ENCODE assay signal across 31 mouse cellular contexts in genomic region chr1:31214831-31215230, GRCm38 (mm10). TPM values are rescaled to one million over a fixed set of nuclear protein-coding genes. Genes with fewer than 3 reads are reported as not detected.
DNase-seq lines count a peak whose midpoint lies in the region; ATAC-seq and TF ChIP-seq lines count a peak whose summit lies in the region.
"Had no signal": no experiment of that assay in that cellular context is flagged by ENCODE, and none has a peak within 500 bp of the region (broad histone marks: within the 10 kb centered on the region; RNA-seq: fewer than 3 reads in every experiment).

No protein-coding gene starts in this region.

- no peak for TF ChIP-seq EP300 in heart, postnatal 0 days (IDR thresholded peaks at IDR 0.05; ENCODE audit: low read depth)

- no peaks in the 10 kb centered on the region for H3K36me3 ChIP-seq in heart, postnatal 0 days (replicated peaks; ENCODE audit: control insufficient read depth, insufficient read depth, low read length)
- no peaks in the 10 kb centered on the region for H3K36me3 ChIP-seq in kidney, postnatal 0 days (ENCODE audit: insufficient read depth, low read length)
- H3K36me3 ChIP-seq in lung, embryonic 14.5 days (ENCODE audit: insufficient read depth) = no peaks in the 10 kb centered on the region
- H3K36me3 ChIP-seq: embryonic facial prominence, embryonic 13.5 days; embryonic facial prominence, embryonic 15.5 days; forebrain, embryonic 10.5 days; forebrain, embryonic 12.5 days had no signal

- no peaks in the 10 kb centered on the region for H3K27me3 ChIP-seq in heart, postnatal 0 days (ENCODE audit: control insufficient read depth, insufficient read depth, low read length)
- no peaks in the 10 kb centered on the region for H3K27me3 ChIP-seq in kidney, postnatal 0 days (ENCODE audit: insufficient read depth, low read length)
- H3K27me3 ChIP-seq in lung, embryonic 14.5 days (ENCODE audit: insufficient read depth, low read length) = no peaks in the 10 kb centered on the region
- H3K27me3 ChIP-seq: embryonic facial prominence, embryonic 13.5 days; embryonic facial prominence, embryonic 15.5 days; forebrain, embryonic 12.5 days had no signal

- no peak overlapping the region for H3K27ac ChIP-seq in heart, postnatal 0 days (ENCODE audit: low read depth)
- no peak overlapping the region for H3K27ac ChIP-seq in kidney, postnatal 0 days
- no peak overlapping the region for H3K27ac ChIP-seq in lung, embryonic 14.5 days (ENCODE audit: low read depth)
- H3K27ac ChIP-seq: embryonic facial prominence, embryonic 13.5 days; embryonic facial prominence, embryonic 15.5 days; forebrain, embryonic 10.5 days; forebrain, embryonic 12.5 days had no signal

- no peak for ATAC-seq in heart, postnatal 0 days (ENCODE audit: insufficient read depth, low read depth)
- no peak for ATAC-seq in kidney, postnatal 0 days (replicated peaks; ENCODE audit: low FRiP score, low read depth)
- ATAC-seq in lung, embryonic 14.5 days (ENCODE audit: insufficient read depth) = no peak
- ATAC-seq: forebrain, embryonic 14.5 days had no signal

- H3K4me2 ChIP-seq in heart, postnatal 0 days (ENCODE audit: low read depth, low read length) = no peak overlapping the region
- H3K4me2 ChIP-seq in kidney, postnatal 0 days (ENCODE audit: low read length) = no peak overlapping the region
- no peak overlapping the region for H3K4me2 ChIP-seq in lung, embryonic 14.5 days
- H3K4me2 ChIP-seq: embryonic facial prominence, embryonic 13.5 days; embryonic facial prominence, embryonic 15.5 days; forebrain, embryonic 12.5 days had no signal

- 74% methylated on average over 1 of the region's 1 CpGs for WGBS in heart, postnatal 0 days
- WGBS in kidney, postnatal 0 days = 60% methylated on average over 1 of the region's 1 CpGs
- 21% methylated on average over 1 of the region's 1 CpGs for WGBS in lung, embryonic 14.5 days

- H3K9ac ChIP-seq in heart, postnatal 0 days (replicated peaks; ENCODE audit: low read depth, low read length) = no peak overlapping the region
- H3K9ac ChIP-seq in kidney, postnatal 0 days (ENCODE audit: low read depth, low read length) = no peak overlapping the region
- no peak overlapping the region for H3K9ac ChIP-seq in lung, embryonic 14.5 days
- H3K9ac ChIP-seq: embryonic facial prominence, embryonic 13.5 days; embryonic facial prominence, embryonic 15.5 days; forebrain, embryonic 12.5 days had no signal

- H3K9me3 ChIP-seq in heart, postnatal 0 days (replicated peaks; ENCODE audit: control insufficient read depth, low read length) = no peaks in the 10 kb centered on the region
- H3K9me3 ChIP-seq in kidney, postnatal 0 days (replicated peaks; ENCODE audit: low read length) = no peaks in the 10 kb centered on the region
- no peaks in the 10 kb centered on the region for H3K9me3 ChIP-seq in lung, embryonic 14.5 days (ENCODE audit: low read depth, low read length)
- H3K9me3 ChIP-seq: embryonic facial prominence, embryonic 13.5 days; embryonic facial prominence, embryonic 15.5 days; forebrain, embryonic 10.5 days; forebrain, embryonic 12.5 days had no signal

- no peak overlapping the region for H3K4me3 ChIP-seq in heart, postnatal 0 days (ENCODE audit: low read depth, low read length)
- no peak overlapping the region for H3K4me3 ChIP-seq in kidney, postnatal 0 days (replicated peaks; ENCODE audit: low read depth, low read length)
- no peak overlapping the region for H3K4me3 ChIP-seq in lung, embryonic 14.5 days (ENCODE audit: low read depth, low read length)
- H3K4me3 ChIP-seq: embryonic facial prominence, embryonic 13.5 days; embryonic facial prominence, embryonic 15.5 days; erythroblast, embryonic 14.5 days; forebrain, embryonic 10.5 days; forebrain, embryonic 12.5 days had no signal

- no peaks in the 10 kb centered on the region for H3K4me1 ChIP-seq in heart, postnatal 0 days (ENCODE audit: control insufficient read depth, insufficient read depth)
- H3K4me1 ChIP-seq in kidney, postnatal 0 days (replicated peaks; ENCODE audit: insufficient read depth, low read length) = no peaks in the 10 kb centered on the region
- no peaks in the 10 kb centered on the region for H3K4me1 ChIP-seq in lung, embryonic 14.5 days (ENCODE audit: insufficient read depth)
- H3K4me1 ChIP-seq: embryonic facial prominence, embryonic 13.5 days; embryonic facial prominence, embryonic 15.5 days; forebrain, embryonic 10.5 days; forebrain, embryonic 12.5 days had no signal

- peak; percentile 7 for DNase-seq in heart, postnatal 0 days (ENCODE audit: low spot score)
- no peak for DNase-seq in heart, postnatal 4 days
- DNase-seq in kidney, postnatal 0 days (ENCODE audit: low spot score) = peak; percentile 66
- DNase-seq in kidney, adult 11 months = no peak
- peak; percentile 51 for DNase-seq in lung, embryonic 14.5 days
- DNase-seq in lung, postnatal 36 days = no peak
- peak; percentile 5 for DNase-seq in lung, postnatal 10 days
- DNase-seq in lung, postnatal 25 days (ENCODE audit: low spot score) = no peak
- DNase-seq: adrenal gland, adult 2 months; adrenal gland, postnatal 10 days; adrenal gland, postnatal 25 days; cerebellum, adult 11 months; cerebellum, adult 18-20 months; cerebellum, adult 8-10 months; cerebellum, adult 9-11 months; cerebellum, postnatal 14 days; cerebellum, postnatal 36 days; embryo, embryonic 11 days had no signal

- TF ChIP-seq CTCF in heart, postnatal 0 days (IDR thresholded peaks at IDR 0.05; ENCODE audit: low read depth) = no peak
- no peak for TF ChIP-seq CTCF in kidney, postnatal 0 days (IDR thresholded peaks at IDR 0.05; ENCODE audit: low read depth)
- TF ChIP-seq CTCF in lung, embryonic 14.5 days (IDR thresholded peaks at IDR 0.05; ENCODE audit: low read depth) = no peak

RNA-seq across cellular contexts. Expression of gene 4931428L18Rik, which starts 7.7 kb away (rescaled TPM):
- not detected in 2 replicates for total RNA-seq in heart, postnatal 0 days (2014; rRNA removed; ENCODE audit: low replicate concordance)
- polyA plus RNA-seq in heart, postnatal 0 days (2015; fragmentation: Nextera tagmentation; extraction: Ambion mirVana) = 0.23 TPM in 1 of 2 replicates, not detected in the other
- not detected for total RNA-seq in heart, postnatal 4 days (2021)
- polyA plus RNA-seq in kidney, postnatal 0 days (2015; fragmentation: Nextera tagmentation; extraction: Ambion mirVana) = not detected in 2 replicates
- not detected in 2 replicates for polyA plus RNA-seq in lung, embryonic 14.5 days (2014; fragmentation: Nextera tagmentation; extraction: Ambion mirVana)
- total RNA-seq: adrenal gland, adult 2 months; adrenal gland, postnatal 25 days; adrenal gland, postnatal 4 days; common myeloid progenitor, adult 5-6 weeks; MEL had no signal
- polyA plus RNA-seq: brain, embryonic 14.5 days; embryonic facial prominence, embryonic 11.5 days; embryonic facial prominence, embryonic 13.5 days; embryonic facial prominence, embryonic 15.5 days; erythroblast, embryonic 14.5 days; forebrain, embryonic 10.5 days; forebrain, embryonic 12.5 days; forebrain, embryonic 14.5 days had no signal

RNA-seq across cellular contexts. Expression of gene Pih1d3, which starts 7.8 kb away (rescaled TPM):
- total RNA-seq in heart, postnatal 0 days (2014; rRNA removed; ENCODE audit: low replicate concordance) = not detected in 2 replicates
- polyA plus RNA-seq in heart, postnatal 0 days (2015; fragmentation: Nextera tagmentation; extraction: Ambion mirVana) = not detected in 2 replicates
- total RNA-seq in heart, postnatal 4 days (2021) = not detected
- not detected in 2 replicates for polyA plus RNA-seq in kidney, postnatal 0 days (2015; fragmentation: Nextera tagmentation; extraction: Ambion mirVana)
- polyA plus RNA-seq in lung, embryonic 14.5 days (2014; fragmentation: Nextera tagmentation; extraction: Ambion mirVana) = not detected in 2 replicates
- total RNA-seq: adrenal gland, adult 2 months; adrenal gland, postnatal 10 days; adrenal gland, postnatal 25 days; adrenal gland, postnatal 4 days; common myeloid progenitor, adult 5-6 weeks; ES-E14; MEL had no signal
- polyA plus RNA-seq: adrenal gland, adult 2 months; brain, embryonic 14.5 days; C2C12; embryonic facial prominence, embryonic 11.5 days; embryonic facial prominence, embryonic 13.5 days; embryonic facial prominence, embryonic 15.5 days; erythroblast, embryonic 14.5 days; forebrain, embryonic 10.5 days; forebrain, embryonic 12.5 days; forebrain, embryonic 14.5 days had no signal

RNA-seq across cellular contexts. Expression of gene Lgsn, which starts 38.6 kb away (rescaled TPM):
- total RNA-seq in heart, postnatal 0 days (2014; rRNA removed; ENCODE audit: low replicate concordance) = not detected in 2 replicates
- not detected in 2 replicates for polyA plus RNA-seq in heart, postnatal 0 days (2015; fragmentation: Nextera tagmentation; extraction: Ambion mirVana)
- total RNA-seq in heart, postnatal 4 days (2021) = not detected
- polyA plus RNA-seq in kidney, postnatal 0 days (2015; fragmentation: Nextera tagmentation; extraction: Ambion mirVana) = not detected in 2 replicates
- polyA plus RNA-seq in lung, embryonic 14.5 days (2014; fragmentation: Nextera tagmentation; extraction: Ambion mirVana) = not detected in 2 replicates
- total RNA-seq: adrenal gland, adult 2 months; adrenal gland, postnatal 10 days; adrenal gland, postnatal 25 days; adrenal gland, postnatal 4 days; common myeloid progenitor, adult 5-6 weeks; ES-E14; MEL had no signal
- polyA plus RNA-seq: adrenal gland, adult 2 months; brain, embryonic 14.5 days; C2C12; embryonic facial prominence, embryonic 11.5 days; embryonic facial prominence, embryonic 13.5 days; embryonic facial prominence, embryonic 15.5 days; erythroblast, embryonic 14.5 days; forebrain, embryonic 10.5 days; forebrain, embryonic 12.5 days; forebrain, embryonic 14.5 days had no signal

Comparison
In these comparisons a context has a peak if more than half of its experiments do, and no peak if none do; other contexts are left out.
1. DNase-seq: peak in heart, postnatal 0 days (single experiment), kidney, postnatal 0 days (single experiment), lung, embryonic 14.5 days (single experiment) and lung, postnatal 10 days (single experiment); none in heart, postnatal 4 days (single experiment), kidney, adult 11 months (single experiment), lung, postnatal 36 days (single experiment) and lung, postnatal 25 days (single experiment).